Mouse (Mus musculus) layer of hippocampus, adult 8-10 months (tissue): ENCODE measurements around the gene Tpte. TPM values are rescaled to one million over a fixed set of nuclear protein-coding genes. Genes with fewer than 3 reads are reported as not detected.

Experiments
- DNase-seq, 2 experiments: peaks; one replicate each; pipeline ENCODE4 v3.0.0; 2022; ENCODE audit warnings: low spot score in 2 of 2
- total RNA-seq, 4 experiments: library from RNA; stranded (reverse); gene quantifications; 2 replicates each; pipeline ENCODE4 v1.2.4; 2022

The Tpte gene
- total RNA-seq, 4 experiments from 2014 or later: not detected

DNA sequence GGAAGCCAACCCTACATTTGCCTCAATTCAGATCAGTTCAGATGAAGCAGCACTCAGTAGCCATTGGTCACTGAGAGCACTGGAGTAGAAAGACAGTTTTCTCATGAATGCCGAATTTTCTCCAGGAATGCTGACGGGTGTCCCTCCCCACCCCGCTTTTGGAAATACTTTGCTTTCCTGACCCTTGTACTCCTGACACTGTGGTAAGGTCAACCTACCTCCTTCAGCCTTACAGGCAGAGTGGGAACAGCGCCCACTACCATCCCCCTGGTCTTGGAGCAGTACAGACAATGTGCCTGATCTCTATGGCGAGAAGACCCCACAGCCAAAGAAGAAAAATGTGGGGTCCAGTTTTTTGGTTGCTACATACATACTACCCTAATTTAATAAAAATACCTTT is 93.1 kb downstream of the Tpte start:
- no peak for DNase-seq

DNA sequence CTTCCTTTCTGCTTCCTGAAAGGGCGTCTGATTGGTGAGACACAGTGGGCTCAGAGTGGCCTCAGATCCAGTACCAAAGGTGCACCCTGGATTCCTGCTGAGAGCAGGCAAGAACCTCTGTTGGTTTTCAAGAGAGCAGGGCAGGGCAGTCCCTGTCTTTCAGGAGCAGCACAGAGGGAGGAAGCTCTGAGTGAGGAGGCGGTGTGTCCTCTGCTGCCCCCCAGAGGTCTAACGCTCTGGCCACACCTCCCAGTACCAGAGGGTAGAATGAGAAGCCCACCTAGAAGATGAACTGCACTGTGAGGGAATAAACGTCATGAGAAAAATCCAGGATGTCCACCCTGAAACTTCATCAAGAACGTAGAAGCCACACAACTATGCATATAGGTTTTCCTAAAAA is 93.7 kb downstream of the Tpte start:
- no peak for DNase-seq

DNA sequence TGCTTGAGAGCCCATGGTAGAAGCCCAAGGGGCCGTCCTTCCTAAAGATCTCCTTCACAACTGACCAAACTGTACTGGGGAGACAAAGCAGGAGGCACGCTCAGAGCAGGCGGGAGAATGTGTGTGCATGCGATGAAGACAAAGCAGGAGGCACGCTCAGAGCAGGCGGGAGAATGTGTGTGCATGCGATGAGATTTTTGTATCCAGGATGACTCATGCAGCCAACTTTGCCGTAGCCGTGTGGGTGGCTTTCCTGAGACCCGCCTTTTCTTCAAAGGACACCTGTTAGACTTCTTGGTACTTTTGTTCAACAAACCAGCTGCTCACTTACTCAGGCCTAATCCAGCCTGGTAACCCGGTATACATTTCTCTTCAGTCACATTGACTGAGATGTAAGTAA is 97.7 kb downstream of the Tpte start:
- no peak for DNase-seq

DNA sequence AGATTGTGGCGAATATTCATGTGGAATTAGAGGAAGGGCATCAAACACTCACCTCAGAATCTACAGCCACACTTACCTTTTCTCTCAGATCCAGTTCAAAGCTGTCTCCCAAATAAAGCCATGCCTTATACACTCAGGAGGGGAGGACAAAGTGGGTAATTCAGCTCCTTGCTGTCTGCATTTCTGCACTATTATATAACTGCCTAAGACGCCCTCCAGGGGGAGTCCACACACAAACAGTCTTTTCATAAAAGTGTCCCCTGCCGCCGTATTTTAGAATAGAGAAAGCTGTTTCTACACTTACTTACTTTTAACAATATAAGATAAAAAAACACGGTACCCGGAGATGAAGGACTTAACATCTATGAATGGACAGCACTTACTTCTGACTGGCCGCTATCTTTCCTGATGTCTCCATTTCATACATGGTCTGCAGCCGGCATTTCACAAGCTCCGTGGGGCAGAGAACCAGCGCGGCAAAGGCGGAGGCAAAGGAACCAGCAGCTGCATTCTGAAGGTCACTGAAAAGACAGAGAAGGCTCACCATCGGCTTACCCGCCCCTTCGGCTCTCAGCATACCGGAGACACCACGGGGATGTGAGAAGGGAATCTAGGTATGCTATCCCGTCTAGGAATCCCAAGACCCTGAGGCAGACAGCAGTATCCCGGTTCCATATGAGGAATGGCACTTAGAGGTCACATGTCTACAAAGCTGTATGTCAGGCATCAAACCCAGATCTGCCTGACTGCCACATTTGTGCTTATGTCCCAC is 99.8 kb downstream of the Tpte start:
- DNase-seq: no peak

DNA sequence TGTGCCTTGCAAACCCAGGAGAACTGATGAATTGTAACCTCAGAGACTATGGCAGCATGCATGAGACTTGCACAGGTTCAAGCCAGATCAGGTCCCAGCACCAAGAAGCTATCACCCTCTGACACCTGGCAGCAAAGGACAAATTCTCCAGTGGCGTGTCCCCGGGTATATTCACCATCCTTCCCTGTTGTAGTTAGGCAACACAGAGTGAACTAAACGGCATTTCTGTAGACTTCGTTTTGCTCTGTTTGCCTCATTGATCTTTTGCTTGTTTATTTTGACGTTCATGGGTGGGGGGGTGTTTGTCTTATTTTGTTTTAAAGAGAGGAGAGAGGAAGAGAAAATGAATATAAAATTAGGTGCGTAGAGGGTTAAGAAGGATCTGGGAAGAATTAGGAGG is 101.9 kb downstream of the Tpte start:
- no peak for DNase-seq

DNA sequence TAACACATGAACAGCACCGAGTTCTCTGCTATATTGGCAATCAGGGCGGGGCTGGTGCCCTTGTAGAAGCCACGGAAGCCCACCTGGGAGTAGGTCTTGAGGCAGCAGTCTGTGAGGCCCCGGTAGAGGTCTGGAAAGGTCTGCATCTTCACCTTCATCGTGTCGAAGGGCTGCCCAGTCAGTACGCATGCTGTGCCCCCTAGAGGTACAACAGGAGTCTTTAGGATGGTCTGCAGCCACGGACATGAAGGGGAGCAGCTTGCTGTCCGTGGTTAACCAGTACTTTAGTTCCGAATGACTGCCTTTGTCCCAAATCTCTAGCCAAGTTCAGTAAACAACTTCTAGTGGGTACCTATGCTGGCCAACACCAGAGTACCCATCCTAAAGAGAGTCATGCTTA is 106.6 kb downstream of the Tpte start:
- no peak for DNase-seq

DNA sequence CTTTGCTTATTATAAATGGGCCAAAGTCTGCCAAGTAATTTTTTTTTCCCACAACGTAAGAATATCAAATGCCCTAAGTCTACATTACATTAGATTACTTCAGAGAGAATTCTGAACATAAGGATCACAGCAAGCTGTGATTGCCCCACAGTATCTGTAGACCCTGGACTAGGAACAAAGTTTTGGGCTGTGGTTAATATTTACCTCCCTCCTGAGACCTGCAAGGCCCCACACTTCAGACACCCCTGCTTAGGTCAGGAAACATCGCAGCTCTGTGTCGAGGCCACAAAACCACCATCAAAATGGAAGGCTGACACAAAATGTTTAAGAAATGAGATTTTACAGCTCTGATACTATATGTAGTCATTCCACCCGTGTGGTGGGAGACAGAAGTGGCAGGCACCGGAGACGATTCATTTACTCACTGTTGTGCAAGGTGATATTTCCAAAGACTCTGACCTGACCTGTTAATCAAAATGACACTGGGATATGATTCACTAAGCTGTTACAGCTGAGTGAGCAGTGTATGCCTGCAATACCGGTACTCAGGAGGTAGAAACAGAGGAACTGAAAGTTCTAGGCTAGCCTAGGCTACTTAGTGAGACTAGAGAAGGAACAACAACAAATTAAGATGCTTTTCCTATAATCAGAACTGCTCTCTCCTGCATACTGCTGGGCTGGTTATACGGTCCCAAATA is 107.7 kb downstream of the Tpte start:
- DNase-seq: no peak

DNA sequence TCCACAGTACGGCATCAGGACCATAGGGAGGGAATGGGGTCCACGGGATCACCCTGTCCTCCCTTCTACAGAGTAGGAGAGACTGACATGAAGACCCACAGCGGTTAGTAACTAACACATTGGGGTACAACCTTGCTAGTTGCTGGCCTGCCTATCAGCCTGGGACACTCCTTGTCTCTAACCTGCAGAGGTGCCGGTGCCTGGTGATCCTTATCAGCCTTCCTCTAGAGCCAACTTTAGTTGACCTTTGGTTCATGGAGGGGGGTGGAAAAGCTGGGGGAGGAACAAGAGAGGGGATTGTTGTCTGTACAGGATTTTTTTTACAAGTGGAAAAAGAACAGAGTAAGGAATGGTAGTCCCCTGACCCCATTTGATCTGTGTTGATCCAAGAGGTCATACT is 111.2 kb downstream of the Tpte start:
- no peak for DNase-seq

DNA sequence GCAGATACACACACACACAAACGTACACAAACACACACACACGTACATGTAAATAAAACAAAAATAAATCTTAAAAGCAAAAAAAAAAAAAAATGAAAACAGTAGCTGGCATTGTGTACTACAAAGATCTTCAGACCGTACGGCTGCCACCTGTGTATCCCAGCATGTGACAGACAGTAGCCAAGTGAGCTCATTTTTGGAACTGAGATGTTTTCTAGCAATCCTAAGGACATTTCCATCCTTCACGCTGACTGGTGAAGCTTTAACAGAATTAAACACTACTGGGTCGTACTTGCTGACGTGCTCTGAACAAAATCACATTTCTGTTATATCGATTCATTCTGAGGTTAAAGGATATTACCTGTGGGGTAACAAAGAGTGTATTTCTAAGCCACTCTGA is 112.0 kb downstream of the Tpte start:
- no peak for DNase-seq

DNA sequence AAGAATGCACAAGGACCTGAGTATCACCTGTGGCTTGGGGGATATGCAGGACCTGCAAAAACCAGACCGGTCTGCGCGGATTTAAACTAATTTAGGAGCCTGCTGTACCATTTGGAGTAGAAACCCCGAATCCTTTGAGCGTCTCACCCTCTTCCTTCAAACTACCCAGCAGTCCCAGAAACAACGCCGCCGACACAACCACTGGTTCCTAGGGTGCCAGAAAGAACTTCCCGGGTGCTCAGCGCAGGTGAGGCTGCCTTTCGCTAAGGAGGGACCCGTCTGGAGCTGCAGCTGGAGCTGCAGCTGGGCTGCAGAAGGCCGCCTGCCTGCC is 114.5 kb downstream of the Tpte start:
- no peak for DNase-seq

DNA sequence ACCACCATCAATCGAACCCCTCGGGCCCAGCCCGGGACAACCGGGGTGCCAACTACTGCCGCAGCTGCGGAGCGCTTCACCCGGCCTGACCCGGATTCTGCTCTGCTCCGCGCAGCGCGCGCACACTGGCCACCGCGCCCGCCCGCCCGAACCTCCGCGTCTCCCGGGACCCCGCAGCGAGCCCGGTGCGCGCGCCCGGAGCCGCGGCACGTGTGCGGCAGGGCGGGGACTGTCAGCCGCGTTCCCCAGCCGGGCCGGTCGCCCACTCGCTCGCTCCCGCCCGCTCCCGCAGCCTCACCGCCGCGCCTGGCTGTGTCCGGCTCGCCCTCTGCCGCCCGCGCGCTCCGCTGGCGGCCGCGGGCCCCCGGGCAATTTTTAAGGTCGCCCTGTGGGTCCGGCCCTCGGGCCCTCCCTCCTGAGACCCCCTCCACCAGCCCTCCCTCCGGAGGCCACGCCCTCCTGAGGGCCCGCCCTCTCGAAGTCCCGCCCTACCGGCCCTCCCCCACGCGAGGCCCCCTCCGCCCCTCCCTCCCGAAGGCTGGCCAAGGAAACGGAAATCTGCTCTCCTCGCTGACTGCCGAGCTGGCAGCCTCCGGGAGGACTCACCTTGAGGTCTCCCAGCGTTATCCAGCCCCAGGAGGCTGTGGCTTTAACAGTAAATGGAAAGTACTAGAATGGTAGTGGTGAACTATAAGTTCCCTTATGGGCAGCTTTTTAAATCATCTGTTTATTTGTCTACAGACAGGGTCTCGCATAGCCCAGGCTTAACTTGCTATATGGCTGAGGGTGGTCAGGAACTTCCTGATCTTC is 115.1 kb downstream of the Tpte start, which contains the start of gene Slc25a15:
TSS of gene Slc25a15 (minus strand) at position 456 of the 810 bp plus-strand sequence.
- DNase-seq: peak; percentile 70 to 82

DNA sequence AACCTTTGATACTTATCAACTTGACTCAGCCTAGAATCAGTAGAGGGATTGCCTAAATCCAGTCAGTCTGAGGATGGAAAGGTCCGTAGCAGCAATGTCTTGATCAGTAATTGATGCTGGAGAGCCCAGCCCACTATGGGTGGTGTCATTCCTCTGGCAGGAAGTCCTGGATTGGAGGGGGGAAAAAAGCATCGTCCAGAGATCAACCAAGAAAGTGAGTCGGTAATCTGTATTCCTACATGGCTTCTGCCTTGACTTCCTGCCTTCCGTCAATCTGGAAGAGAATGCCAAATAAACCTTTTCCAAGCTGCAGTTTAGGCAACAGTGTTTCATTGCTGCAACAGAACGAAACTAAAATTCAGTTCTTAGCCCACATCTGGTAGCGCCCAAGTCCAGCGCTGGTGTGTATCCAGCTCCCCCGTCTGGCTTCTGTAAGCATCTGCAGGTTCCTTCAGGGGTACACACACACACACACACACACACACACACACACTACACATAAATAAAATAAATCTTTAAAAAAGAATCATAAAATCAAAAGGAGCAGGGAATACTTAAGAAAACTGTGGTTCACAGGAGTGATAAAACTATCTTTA is 116.1 kb downstream of the Tpte start:
- no peak for DNase-seq

DNA sequence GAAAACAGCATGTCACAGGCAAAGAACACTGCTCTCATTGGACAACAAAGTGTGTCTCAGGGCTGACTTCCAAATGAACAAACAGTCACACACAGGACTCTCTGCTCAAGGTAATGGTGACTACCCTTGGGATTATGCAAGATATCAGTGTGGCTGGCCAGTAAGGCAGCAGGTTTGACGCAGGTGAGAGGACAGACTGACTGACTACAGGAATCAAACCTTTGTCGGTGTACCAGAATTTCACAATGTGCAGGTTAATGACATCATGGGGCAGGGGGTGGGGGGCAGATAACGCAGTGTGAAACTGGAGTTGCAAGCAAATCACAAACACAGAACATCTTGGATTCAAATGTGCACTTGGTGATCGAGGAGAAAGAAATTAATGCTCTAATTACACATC is 117.4 kb downstream of the Tpte start:
- DNase-seq: no peak

DNA sequence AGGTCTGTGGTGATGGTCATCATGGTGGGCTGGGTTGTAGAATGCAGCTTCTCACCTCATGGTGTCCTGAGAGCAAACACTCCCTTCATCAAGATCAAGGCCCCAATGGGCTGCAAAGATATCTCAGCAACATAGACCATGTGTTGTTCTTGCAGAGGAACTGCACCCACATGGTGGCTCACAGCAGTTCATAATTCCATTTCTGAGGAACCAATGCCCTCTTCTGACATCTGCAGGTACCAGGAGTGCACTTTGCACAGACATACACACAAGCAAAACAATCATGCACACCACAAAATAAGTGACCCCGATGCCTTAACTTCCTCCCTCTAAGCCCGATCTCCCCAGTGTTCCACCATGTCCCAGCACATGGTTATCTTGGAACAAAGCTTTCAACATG is 120.0 kb downstream of the Tpte start:
- no peak for DNase-seq

DNA sequence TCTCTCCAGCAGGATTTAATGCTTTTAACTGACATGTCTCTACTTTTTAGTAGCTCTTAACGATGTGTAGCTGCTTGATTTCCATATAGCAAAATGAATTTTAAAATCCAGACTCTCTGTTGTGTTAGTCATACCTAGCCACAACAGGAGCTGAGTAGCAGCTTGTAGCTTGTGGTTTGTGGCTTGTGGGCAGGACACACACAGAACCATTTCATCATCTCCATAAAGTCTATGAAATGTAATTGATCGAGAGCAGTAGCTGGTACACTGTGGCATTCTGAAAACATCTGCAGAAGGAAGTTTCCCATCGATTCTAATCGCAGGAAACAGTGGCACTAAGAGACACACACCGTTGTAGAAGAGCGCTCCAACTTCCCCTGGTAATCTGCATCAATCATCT is 122.5 kb downstream of the Tpte start:
- DNase-seq: no peak

DNA sequence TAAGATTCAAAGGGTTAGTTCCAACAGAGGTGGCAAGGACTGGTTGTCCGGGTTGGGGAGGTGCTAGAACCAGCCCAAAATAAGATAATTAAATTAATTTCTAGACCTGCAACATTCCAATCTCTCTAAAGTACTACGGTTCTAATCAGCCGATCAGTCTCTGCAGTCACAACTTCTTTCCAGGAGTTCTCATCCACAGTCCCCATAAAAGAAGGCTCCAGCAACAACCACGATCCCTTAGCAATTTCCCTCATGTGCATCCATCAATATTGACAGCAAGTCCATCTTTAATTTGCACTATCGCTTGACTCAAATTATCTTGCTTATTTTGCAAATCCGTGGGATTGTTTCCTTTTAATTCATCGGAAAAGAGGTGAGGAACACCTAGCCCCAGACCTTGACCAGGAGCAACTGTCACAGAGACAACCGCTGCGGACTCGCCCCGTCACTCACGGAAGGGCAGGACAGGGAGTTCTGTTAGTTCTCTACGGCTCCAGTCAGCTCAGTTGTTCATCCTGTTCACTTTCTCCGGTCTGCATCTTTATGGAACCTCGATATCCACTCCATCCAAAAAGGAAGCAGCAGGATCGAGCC is 127.5 kb downstream of the Tpte start:
- DNase-seq: no peak

DNA sequence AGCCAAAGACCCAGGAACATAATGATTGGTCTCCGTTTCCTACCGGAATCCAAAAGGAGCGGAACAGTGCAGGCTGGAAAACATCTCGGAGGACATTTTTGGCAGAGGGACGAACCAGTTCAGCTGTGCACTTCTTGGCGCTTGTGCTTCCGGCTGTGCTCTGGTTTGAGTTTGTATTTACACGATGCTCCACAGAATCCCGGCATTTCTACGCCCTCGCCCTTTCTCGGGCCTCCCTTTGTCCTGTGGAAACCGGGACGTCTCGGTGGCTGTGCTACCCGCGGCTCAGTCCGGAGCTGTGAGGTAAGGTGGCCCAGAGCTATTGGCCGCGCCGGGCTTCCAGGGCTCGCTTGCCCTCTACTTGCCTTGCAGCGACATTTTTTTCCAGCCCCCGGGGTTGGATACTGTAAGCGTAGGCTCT is 128.1 kb downstream of the Tpte start, which contains the start of gene Mrps31:
TSS of gene Mrps31 (plus strand) at position 80 of the 421 bp plus-strand sequence.
- peak; percentile 85 to 87 for DNase-seq

DNA sequence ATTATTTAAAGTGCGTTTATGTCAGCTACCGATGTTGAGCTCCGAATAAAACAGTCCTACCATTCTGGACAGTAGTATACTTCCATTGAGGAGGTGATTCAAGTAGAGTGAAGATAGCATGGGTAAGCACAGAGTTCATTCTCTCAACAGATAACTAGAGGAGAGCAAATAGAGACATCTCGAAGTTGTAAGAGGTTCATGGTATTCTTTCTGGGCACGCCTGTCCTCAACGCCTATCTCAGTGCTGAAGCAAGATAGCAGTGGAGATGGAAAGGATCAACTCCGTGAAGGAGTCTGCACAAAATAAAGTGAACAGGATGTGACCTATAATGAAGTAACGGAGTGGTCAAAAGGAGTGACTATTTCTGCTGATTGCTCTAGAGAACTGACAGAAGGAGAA is 128.7 kb downstream of the Tpte start:
- DNase-seq: no peak
